Mouse (Mus musculus) midbrain, embryonic 14.5 days (tissue): ENCODE measurements around the gene Kmt2c. TPM values are rescaled to one million over a fixed set of nuclear protein-coding genes. Genes with fewer than 3 reads are reported as not detected.
"Not testable (repeated sequence)": the region's sequence is repeated elsewhere in the genome, so short reads cannot be mapped to it uniquely, and the experiment has no call there.

Source experiments
- ATAC-seq: fragments of 200-750 bp; cut with Nextera tagmentation; 2 replicates; pipeline ENCODE4 v1.8.0; 2017; ENCODE audit warnings: moderate number of reproducible peaks, moderate library complexity; ENCODE audit not compliant: low FRiP score, low TSS enrichment
- DNase-seq: peaks from one replicate; pipeline ENCODE4 v3.0.0-alpha.2; 2015
- H3K27ac ChIP-seq: fragments of 300-500 bp; sonication (generic); replicated peaks from 2 replicates; pipeline ENCODE4 v1.5.1; 2014; ENCODE audit warnings: mild to moderate bottlenecking, low read depth, low read length, moderate library complexity
- H3K27me3 ChIP-seq: fragments of 300-500 bp; sonication (generic); 2 replicates; pipeline ENCODE4 v1.6.1; 2014; ENCODE audit warnings: low read length, control low read depth, mixed read lengths; ENCODE audit not compliant: control insufficient read depth, insufficient read depth
- H3K36me3 ChIP-seq: fragments of 300-500 bp; sonication (generic); 2 replicates; pipeline ENCODE4 v1.6.1; 2014; ENCODE audit warnings: low read length, control low read depth; ENCODE audit not compliant: control insufficient read depth, insufficient read depth
- H3K4me1 ChIP-seq: fragments of 300-500 bp; sonication (generic); 2 replicates; pipeline ENCODE4 v1.6.1; 2014; ENCODE audit warnings: mild to moderate bottlenecking, antibody characterized with exemption, low read length, control low read depth; ENCODE audit not compliant: control insufficient read depth, insufficient read depth
- H3K4me2 ChIP-seq: fragments of 300-500 bp; sonication (generic); 2 replicates; pipeline ENCODE4 v1.6.1; 2014; ENCODE audit warnings: mild to moderate bottlenecking, low read length, moderate library complexity
- H3K4me3 ChIP-seq: fragments of 300-500 bp; sonication (generic); replicated peaks from 2 replicates; pipeline ENCODE4 v1.5.1; 2014; ENCODE audit warnings: low read depth, low read length
- H3K9ac ChIP-seq: fragments of 300-500 bp; sonication (generic); replicated peaks from 2 replicates; pipeline ENCODE4 v1.6.1; 2014; ENCODE audit warnings: mild to moderate bottlenecking, low read length, moderate library complexity
- H3K9me3 ChIP-seq: fragments of 300-500 bp; sonication (generic); 2 replicates; pipeline ENCODE4 v1.6.1; 2016; ENCODE audit warnings: low read length, control low read depth, mixed read lengths; ENCODE audit not compliant: control insufficient read depth
- WGBS: fragments of 180-500 bp; shearing (Covaris S2); extraction: QIAGEN DNeasy Blood & Tissue Kit; methylation state at CpG from one replicate; pipeline ENCODE4 v1.1.7; 2014; 5-methylcytosine and 5-hydroxymethylcytosine counted together
- polyA plus RNA-seq: library from polyadenylated mRNA; unstranded; fragments of >200 nt; fragmentation: Nextera tagmentation; extraction: Ambion mirVana; gene quantifications from 2 replicates; pipeline ENCODE4 v1.2.1, GENCODE M21; 2014

Kmt2c gene
- polyA plus RNA-seq, 1 experiment from 2014 or later: 32.8 TPM

- Histone ChIP-seq H3K36me3 (peaks cover 85% of the 10 kb centered on the region), H3K9ac (no peak overlapping the region), H3K4me1 (no peaks in the 10 kb centered on the region), H3K4me3 (no peak overlapping the region), H3K27ac (no peak overlapping the region), H3K27me3 (no peaks in the 10 kb centered on the region), H3K4me2 (no peak overlapping the region), H3K9me3 (no peaks in the 10 kb centered on the region)
- 95% methylated on average over 8 of the region's 8 CpGs for WGBS
- ATAC-seq (no peak), DNase-seq (no peak)
These were observed 245.6 kb downstream of the Kmt2c start for GRCm38 (mm10) chr5:25252825-25253544.

DNA sequence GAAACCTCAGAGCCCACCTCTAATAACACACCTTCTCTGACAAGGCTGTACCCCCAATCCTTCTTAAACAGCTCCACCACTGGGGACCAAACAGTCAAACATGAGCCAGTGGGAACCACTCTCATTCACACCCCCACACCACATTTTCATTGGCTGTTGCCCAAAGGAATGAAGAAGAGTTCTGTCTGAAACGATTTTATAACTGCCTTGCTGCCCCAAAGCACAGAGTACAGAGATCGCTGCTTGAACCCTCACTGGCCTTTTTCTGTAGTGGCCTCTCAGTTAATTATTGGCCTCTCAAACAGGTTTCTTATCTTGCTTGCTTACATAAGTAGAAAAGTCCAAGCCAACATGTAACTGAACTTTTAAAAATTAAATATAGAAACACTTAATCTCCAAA lies 246.2 kb downstream of the Kmt2c start:
- DNase-seq: no peak
- Histone ChIP-seq H3K4me1 (no peaks in the 10 kb centered on the region), H3K36me3 (peaks cover 79% of the 10 kb centered on the region), H3K27me3 (no peaks in the 10 kb centered on the region), H3K4me3 (no peak overlapping the region), H3K9me3 (no peaks in the 10 kb centered on the region), H3K9ac (no peak overlapping the region), H3K27ac (no peak overlapping the region), H3K4me2 (no peak overlapping the region)
- 83% methylated on average over 2 of the region's 2 CpGs for WGBS
- ATAC-seq: no peak

DNA sequence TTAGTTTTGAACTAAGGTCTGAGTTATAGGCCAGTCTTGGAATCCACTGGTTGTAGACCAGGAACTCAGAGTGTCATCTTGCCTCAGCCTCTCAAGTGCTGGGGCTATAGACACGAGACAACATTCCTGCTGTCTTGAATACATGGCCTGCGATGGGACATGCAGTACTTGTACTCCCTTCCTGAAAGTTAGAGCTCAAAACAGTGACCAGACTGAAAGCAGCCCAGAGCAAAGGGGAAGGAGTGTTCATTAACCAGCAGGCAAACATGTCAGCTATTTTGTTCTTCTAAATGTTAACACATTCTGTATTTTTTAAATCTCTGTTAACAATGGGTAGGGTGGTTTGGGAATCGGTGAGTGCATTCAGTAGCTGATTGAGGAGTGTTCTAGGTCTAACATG lies 251.5 kb downstream of the Kmt2c start:
- ATAC-seq: no peak
- Histone ChIP-seq H3K4me3 (no peak overlapping the region), H3K36me3 (peaks cover 32% of the 10 kb centered on the region), H3K4me1 (no peaks in the 10 kb centered on the region), H3K27ac (no peak overlapping the region), H3K9me3 (no peaks in the 10 kb centered on the region), H3K4me2 (no peak overlapping the region), H3K27me3 (no peaks in the 10 kb centered on the region), H3K9ac (no peak overlapping the region)
- no peak for DNase-seq
- 93% methylated on average over 3 of the region's 3 CpGs for whole genome bisulfite sequencing

DNA sequence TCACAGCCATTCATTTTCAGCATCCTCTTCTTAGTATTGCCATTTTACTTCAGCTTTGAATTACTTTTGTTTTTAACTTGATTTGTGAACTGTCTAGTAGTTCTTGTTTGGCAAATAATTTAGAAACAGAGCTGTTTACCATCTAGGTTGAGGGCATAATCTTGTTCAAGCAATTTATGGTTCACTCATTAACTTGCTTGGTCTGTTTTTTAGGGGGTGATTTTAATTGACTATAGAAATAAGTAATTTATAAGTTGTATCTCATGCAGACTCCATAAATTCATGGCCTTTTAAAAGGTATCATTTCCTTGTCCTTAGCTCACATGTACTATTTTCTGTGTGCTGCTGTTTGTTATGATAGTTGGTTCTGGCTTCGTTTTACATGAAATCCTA lies 252.1 kb downstream of the Kmt2c start:
- Histone ChIP-seq H3K4me3 (no peak overlapping the region), H3K9me3 (no peaks in the 10 kb centered on the region), H3K4me1 (no peaks in the 10 kb centered on the region), H3K9ac (no peak overlapping the region), H3K27me3 (no peaks in the 10 kb centered on the region), H3K4me2 (no peak overlapping the region), H3K27ac (no peak overlapping the region), H3K36me3 (peaks cover 26% of the 10 kb centered on the region)
- no peak for ATAC-seq
- 86% methylated on average over 1 of the region's 1 CpGs for WGBS
- DNase-seq: no peak

- H3K4me2 ChIP-seq: no peak overlapping the region
- no peak overlapping the region for H3K27ac ChIP-seq
- H3K4me3 ChIP-seq: no peak overlapping the region
- DNase-seq (no peak), ATAC-seq (no peak)
- no peaks in the 10 kb centered on the region for H3K9me3 ChIP-seq
- no peaks in the 10 kb centered on the region for H3K4me1 ChIP-seq
- WGBS: 91% methylated on average over 10 of the region's 10 CpGs
- no peak overlapping the region for H3K9ac ChIP-seq
- H3K36me3 ChIP-seq: peaks cover 21% of the 10 kb centered on the region
- H3K27me3 ChIP-seq: no peaks in the 10 kb centered on the region
These were observed 252.6 kb downstream of the Kmt2c start for GRCm38 (mm10) chr5:25245806-25246472.

- Histone ChIP-seq H3K36me3 (peaks cover 11% of the 10 kb centered on the region; the same call in 1 of the 2 replicates), H3K9ac (no peak overlapping the region), H3K27ac (no peak overlapping the region), H3K4me3 (no peak overlapping the region), H3K4me1 (no peaks in the 10 kb centered on the region), H3K27me3 (no peaks in the 10 kb centered on the region), H3K4me2 (no peak overlapping the region), H3K9me3 (no peaks in the 10 kb centered on the region)
- DNase-seq (no peak), ATAC-seq (no peak)
- 94% methylated on average over 6 of the region's 6 CpGs for WGBS
These were observed 255.5 kb downstream of the Kmt2c start for GRCm38 (mm10) chr5:25243101-25243500.

GRCm38 (mm10) chr5:25224377-25224776 lies 274.2 kb downstream of the Kmt2c start:
- not testable (repeated sequence) for ATAC-seq, H3K27me3 ChIP-seq, H3K9ac ChIP-seq, H3K27ac ChIP-seq, H3K9me3 ChIP-seq, H3K4me3 ChIP-seq, H3K36me3 ChIP-seq, DNase-seq
- Histone ChIP-seq H3K4me2 (peak overlapping the region; percentile 66; the same call in 1 of the 2 replicates), H3K4me1 (peaks cover 15% of the 10 kb centered on the region)
- 98% methylated on average over 1 of the region's 1 CpGs for WGBS

DNA sequence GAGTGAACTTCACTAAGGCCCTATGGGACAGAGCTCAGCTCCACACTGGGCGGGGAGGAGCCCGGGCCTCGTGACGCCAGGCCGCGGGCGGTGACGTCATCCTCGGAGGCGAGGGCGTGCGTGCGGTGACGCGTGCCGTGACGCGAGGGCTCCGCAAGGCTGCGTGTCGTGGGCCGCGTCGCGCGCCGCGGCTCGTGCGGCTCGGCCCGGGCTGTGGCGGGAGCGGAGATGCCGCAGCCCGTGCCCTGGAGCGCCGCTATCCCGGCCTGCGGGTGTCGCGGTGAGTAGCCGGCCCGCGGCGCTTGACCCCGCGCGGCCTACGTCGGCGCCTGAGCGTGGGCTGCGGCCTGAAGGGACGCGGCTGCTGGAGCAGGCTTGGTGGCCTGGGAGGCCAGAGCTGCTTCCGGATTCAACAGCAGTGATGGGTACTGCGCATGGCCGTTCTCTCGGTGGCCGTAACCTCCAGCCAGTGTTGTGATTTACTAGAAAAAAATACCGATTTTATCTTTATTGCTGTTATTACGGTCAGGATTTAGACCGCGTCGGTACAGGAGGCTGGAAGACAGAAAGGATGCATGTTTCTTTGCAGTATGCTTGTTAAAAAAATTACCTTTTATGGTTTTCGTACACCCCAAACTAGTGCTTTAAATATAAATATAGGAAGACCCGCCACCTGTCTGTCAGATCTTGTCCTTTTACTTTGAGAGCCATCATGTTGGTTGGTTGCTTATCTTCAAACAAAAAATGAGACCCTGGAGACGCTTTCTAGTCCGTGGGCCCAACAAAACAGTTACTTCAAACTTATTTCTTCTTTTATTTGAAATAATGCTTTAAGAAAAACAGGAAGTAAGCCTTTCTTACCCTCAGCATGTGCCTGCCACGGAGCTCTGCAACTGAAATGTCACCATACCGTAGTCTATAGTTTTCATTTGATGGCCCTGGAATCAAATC lies 275.6 kb downstream of the Kmt2c start, which contains the start of gene E130116L18Rik:
Gene E130116L18Rik, minus strand, starts transcription at position 402 of the 951 bp plus-strand sequence.
- peak; percentile 97 for ATAC-seq
- Histone ChIP-seq H3K27ac (peak within 1 kb of the TSS; percentile 93), H3K36me3 (no peaks in the 10 kb centered on the region), H3K9ac (peak within 1 kb of the TSS; percentile 84), H3K9me3 (no peaks in the 10 kb centered on the region), H3K4me2 (peak within 1 kb of the TSS; percentile 66), H3K4me1 (peaks cover 15% of the 10 kb centered on the region), H3K27me3 (no peaks in the 10 kb centered on the region), H3K4me3 (peak within 1 kb of the TSS; percentile 67)
- 4% methylated on average over 72 of the region's 72 CpGs for WGBS
- DNase-seq: peak; percentile 95
